Mouse (Mus musculus): Measurements from ENCODE around the gene Mrpl24. TPM values are rescaled to one million over a fixed set of nuclear protein-coding genes. Genes with fewer than 3 reads are reported as not detected.

Gene Mrpl24
- polyA plus RNA-seq, 2 experiments from 2014 or later: 169 TPM

Other genes starting within 250 kb of the Mrpl24 start
- gene Lrrc71, start 170.9 kb upstream of the Mrpl24 start, polyA plus RNA-seq (2017; shearing (Covaris generic)): 1 to 10 TPM; 1.3 to 1.8 TPM
- gene Ntrk1, start 124.3 kb upstream of the Mrpl24 start, polyA plus RNA-seq (2017; shearing (Covaris generic)): not detected
- 1 to 10 TPM in 1 of 2 experiments, under 1 TPM in 1; 0.17 to 1.6 TPM for gene Insrr, start 122.6 kb upstream of the Mrpl24 start, polyA plus RNA-seq (2017; shearing (Covaris generic))
- gene Pear1, start 95.2 kb upstream of the Mrpl24 start, polyA plus RNA-seq (2017; shearing (Covaris generic)): 10 to 100 TPM; 57.3 to 93.7 TPM
- gene Sh2d2a, start 72.8 kb upstream of the Mrpl24 start, polyA plus RNA-seq (2017; shearing (Covaris generic)): 100 to 1,000 TPM; 213 to 324 TPM
- gene Prcc, start 33.9 kb upstream of the Mrpl24 start, polyA plus RNA-seq (2017; shearing (Covaris generic)): 1 to 10 TPM; 3.8 to 6.0 TPM
- gene Hdgf, start 13.2 kb upstream of the Mrpl24 start, polyA plus RNA-seq (2017; shearing (Covaris generic)): 10 to 100 TPM; 36.0 to 43.7 TPM
- 10 to 100 TPM in 1 of 2 experiments, 1 to 10 TPM in 1; 8.5 to 15.1 TPM for gene Isg20l2, start 10.8 kb downstream of the Mrpl24 start, polyA plus RNA-seq (2017; shearing (Covaris generic))
- 10 to 100 TPM; 24.4 to 28.2 TPM for gene Rrnad1, start 11.2 kb downstream of the Mrpl24 start, polyA plus RNA-seq (2017; shearing (Covaris generic))
- not detected for gene Crabp2, start 29.2 kb downstream of the Mrpl24 start, polyA plus RNA-seq (2017; shearing (Covaris generic))
- gene Nes, start 51.6 kb downstream of the Mrpl24 start, polyA plus RNA-seq (2017; shearing (Covaris generic)): not detected
- not detected for gene Bcan, start 80.7 kb downstream of the Mrpl24 start, polyA plus RNA-seq (2017; shearing (Covaris generic))
- under 1 TPM in 1 of 2 experiments, not detected in 1; 0.17 TPM for gene Hapln2, start 108.1 kb downstream of the Mrpl24 start, polyA plus RNA-seq (2017; shearing (Covaris generic))
- gene Gpatch4, start 123.6 kb downstream of the Mrpl24 start, polyA plus RNA-seq (2017; shearing (Covaris generic)): 10 to 100 TPM; 33.8 to 36.0 TPM
- gene Naxe, start 139.0 kb downstream of the Mrpl24 start, polyA plus RNA-seq (2017; shearing (Covaris generic)): 10 to 100 TPM; 67.4 to 72.4 TPM
- gene Ttc24, start 158.8 kb downstream of the Mrpl24 start, polyA plus RNA-seq (2017; shearing (Covaris generic)): not detected
- 1 to 10 TPM in 1 of 2 experiments, under 1 TPM in 1; 0.75 to 1.5 TPM for gene Iqgap3, start 162.5 kb downstream of the Mrpl24 start, polyA plus RNA-seq (2017; shearing (Covaris generic))
- 10 to 100 TPM; 30.9 to 36.1 TPM for gene Mef2d, start 222.9 kb downstream of the Mrpl24 start, polyA plus RNA-seq (2017; shearing (Covaris generic))

Data from CD4-positive, CD25-positive, alpha-beta regulatory T cell, adult 4 months (primary cell).